Mouse (Mus musculus) right cerebral cortex, adult 2 months (tissue): Measurements from ENCODE around the gene Gm38394.

Experiments
- DNase-seq, 2 experiments: peaks; one replicate each; pipeline ENCODE4 v3.0.0; 2021 to 2022; ENCODE audit warnings: low spot score in 2 of 2

The Gm38394 gene

GRCm38 (mm10) chr1:133663427-133663826 lies 2.3 kb upstream of the Gm38394 start:
- peak; percentile 21 to 37 for DNase-seq

GRCm38 (mm10) chr1:133662941-133663340 lies 1.8 kb upstream of the Gm38394 start:
- DNase-seq: no peak

- DNase-seq: peak; percentile 53 to 64
These were observed 484 bp downstream of the Gm38394 start, which contains the start of gene Zbed6 for GRCm38 (mm10) chr1:133660466-133661202. TSS of gene Zbed6 (minus strand) at chr1:133660885.

- no peak for DNase-seq
These were observed 2.2 kb downstream of the Gm38394 start for GRCm38 (mm10) chr1:133658878-133659277.

GRCm38 (mm10) chr1:133656811-133657210 lies 4.3 kb downstream of the Gm38394 start:
- DNase-seq: no peak

- DNase-seq: no peak
These were observed 8.1 kb downstream of the Gm38394 start for GRCm38 (mm10) chr1:133653033-133653432.

- DNase-seq: no peak
These were observed 10.6 kb downstream of the Gm38394 start for GRCm38 (mm10) chr1:133650288-133651055.

- no peak for DNase-seq
These were observed 15.5 kb downstream of the Gm38394 start for GRCm38 (mm10) chr1:133645652-133646051.

GRCm38 (mm10) chr1:133641163-133641562 lies 20.0 kb downstream of the Gm38394 start:
- no peak for DNase-seq

GRCm38 (mm10) chr1:133638517-133638916 lies 22.6 kb downstream of the Gm38394 start:
- DNase-seq: no peak

GRCm38 (mm10) chr1:133632168-133632567 lies 28.9 kb downstream of the Gm38394 start:
- DNase-seq: no peak

GRCm38 (mm10) chr1:133625052-133625451 lies 36.1 kb downstream of the Gm38394 start:
- no peak for DNase-seq

- DNase-seq: no peak
These were observed 42.8 kb downstream of the Gm38394 start for GRCm38 (mm10) chr1:133618311-133618710.

GRCm38 (mm10) chr1:133617908-133618307 lies 43.2 kb downstream of the Gm38394 start:
- DNase-seq: no peak

- no peak for DNase-seq
These were observed 47.3 kb downstream of the Gm38394 start for GRCm38 (mm10) chr1:133613817-133614216.

GRCm38 (mm10) chr1:133611436-133611835 lies 49.7 kb downstream of the Gm38394 start:
- no peak for DNase-seq

- DNase-seq: no peak
These were observed 50.5 kb downstream of the Gm38394 start for GRCm38 (mm10) chr1:133610601-133611000.

GRCm38 (mm10) chr1:133609771-133610502 lies 51.2 kb downstream of the Gm38394 start, which contains the start of gene Snrpe:
TSS of gene Snrpe (minus strand) at chr1:133610291.
- peak; percentile 93 to 97 for DNase-seq

- no peak for DNase-seq
These were observed 57.9 kb downstream of the Gm38394 start for GRCm38 (mm10) chr1:133603174-133603573.

- DNase-seq: no peak
These were observed 64.7 kb downstream of the Gm38394 start for GRCm38 (mm10) chr1:133596298-133597007.

GRCm38 (mm10) chr1:133585995-133586537 lies 75.1 kb downstream of the Gm38394 start:
- no peak for DNase-seq
